Mouse (Mus musculus) brain, embryonic 14.5 days (tissue): ENCODE data around the gene Gas6.

Experiments used
- CTCF ChIP-seq: fragments of 200-500 bp; IDR thresholded peaks from 2 replicates; pipeline ENCODE4 v1.5.1; 2012; ENCODE audit warnings: inconsistent platforms, mild to moderate bottlenecking, moderate library complexity, borderline replicate concordance; ENCODE audit not compliant: insufficient read depth, insufficient read length; ENCODE audit errors: extremely low read depth
- POLR2A ChIP-seq: fragments of 200-500 bp; IDR thresholded peaks from 2 replicates; pipeline ENCODE4 v1.6.1; 2012; ENCODE audit warnings: mild to moderate bottlenecking, inconsistent platforms, borderline replicate concordance; ENCODE audit not compliant: poor library complexity, insufficient read depth, insufficient read length, severe bottlenecking; ENCODE audit errors: extremely low read depth

DNA sequence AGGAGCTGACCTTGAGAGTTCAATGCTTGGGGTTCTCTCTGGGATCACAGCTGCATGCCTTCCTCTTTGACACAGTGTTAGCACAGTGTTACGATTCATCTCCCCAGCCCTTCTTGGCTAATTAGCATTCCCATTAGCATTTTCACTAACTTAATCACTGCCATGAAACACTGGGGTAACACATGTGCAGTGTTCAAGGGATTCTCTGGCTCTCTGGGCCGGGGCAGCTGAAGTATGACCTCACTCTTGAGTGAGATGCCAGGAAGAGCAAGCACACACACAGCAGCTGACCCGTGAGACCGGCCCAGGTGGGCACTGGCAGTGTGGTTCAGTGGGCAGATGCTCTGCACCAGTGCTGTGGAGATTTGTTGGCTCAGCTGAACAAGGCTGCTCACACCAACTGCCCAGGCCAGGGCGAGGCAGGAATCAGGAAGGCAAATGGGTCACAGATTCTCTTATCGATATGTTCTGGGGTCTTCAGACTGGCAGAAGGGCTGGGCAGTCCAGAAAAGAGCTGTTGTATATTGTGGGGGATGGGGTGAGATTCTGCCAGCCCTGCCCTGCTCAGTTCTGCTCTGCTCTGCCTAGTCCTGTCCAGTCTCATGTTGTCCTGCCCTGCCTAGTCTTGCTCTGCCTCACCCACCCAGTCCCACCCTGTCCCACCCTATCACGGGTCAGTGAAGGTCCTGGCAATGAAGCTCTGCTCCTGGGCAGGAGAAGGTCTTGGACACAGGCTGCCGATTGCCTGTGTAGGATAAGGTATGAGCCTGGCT is 39.8 kb downstream of the Gas6 start:
- no peak for TF ChIP-seq CTCF
- TF ChIP-seq POLR2A: no peak
